Mouse (Mus musculus): Measurements from ENCODE around the gene Cdiptos.
A peak's percentile ranks its signal among the peaks of the same experiment; 100 is the strongest.

The Cdiptos gene

DNA sequence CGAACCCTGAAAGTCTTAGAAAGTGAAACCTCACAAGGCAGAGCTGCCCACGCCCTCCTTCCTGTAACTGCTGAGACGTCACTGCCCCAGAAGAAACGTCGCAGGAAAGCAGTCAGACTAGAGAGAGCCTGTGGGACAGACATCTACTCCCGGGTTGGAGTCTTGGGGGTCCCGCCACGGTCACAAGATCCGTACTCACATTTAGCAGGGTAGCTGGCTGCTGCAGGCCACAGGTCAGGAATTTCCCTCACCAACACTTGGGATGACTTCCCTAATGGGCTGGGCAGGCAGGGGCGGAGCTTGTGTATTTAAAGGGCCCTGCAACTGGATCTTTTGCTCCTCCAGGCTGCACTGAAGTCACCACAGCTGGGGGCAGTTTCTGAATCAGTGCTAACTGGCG, 38.4 kb upstream of the Cdiptos start, which contains the start of gene Mvp:
Gene Mvp, minus strand, starts transcription at position 302 of the 400 bp plus-strand sequence.
- peak; percentile 53 for DNase-seq (ENCODE audit: low spot score)

DNA sequence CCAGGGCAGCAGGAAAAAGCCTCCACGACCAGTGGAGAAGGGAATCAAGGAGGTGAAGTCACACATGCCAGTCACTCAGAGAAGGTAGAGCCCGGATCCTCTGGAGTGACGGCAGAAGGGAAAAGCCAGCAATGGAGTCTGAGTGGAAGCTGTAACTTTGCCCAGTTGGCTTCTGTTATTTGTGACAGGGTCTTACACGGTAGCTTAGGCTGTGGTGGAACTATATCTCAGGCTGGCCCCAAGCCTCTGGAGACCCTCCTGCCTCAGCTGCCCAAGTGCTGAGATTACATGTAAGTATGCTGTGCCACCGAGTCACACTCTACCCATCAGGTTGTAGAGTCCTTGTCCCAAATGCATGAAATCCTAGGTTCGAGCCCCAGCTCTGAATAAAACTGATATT, 37.5 kb upstream of the Cdiptos start:
- no peak for DNase-seq (ENCODE audit: low spot score)

DNA sequence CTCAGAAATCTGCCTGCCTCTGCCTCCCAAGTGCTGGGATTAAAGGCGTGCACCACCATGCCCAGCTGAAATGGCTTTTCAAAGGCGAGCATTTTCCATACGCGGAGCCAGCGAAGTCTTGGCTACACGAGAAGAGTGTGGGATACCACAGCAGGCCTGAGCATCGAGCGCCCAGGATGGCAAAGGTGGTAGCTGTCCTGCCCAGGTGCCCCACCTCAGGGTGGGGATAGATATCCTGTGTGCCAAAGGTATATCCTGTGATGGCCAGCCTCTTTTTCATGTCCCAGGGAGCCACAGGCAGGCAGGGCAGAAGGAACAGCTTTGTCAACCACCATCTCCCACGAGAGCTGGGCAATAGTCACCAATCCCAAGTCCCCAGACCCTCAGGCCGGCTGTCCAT, 36.9 kb upstream of the Cdiptos start:
- DNase-seq (ENCODE audit: low spot score), result no peak

DNA sequence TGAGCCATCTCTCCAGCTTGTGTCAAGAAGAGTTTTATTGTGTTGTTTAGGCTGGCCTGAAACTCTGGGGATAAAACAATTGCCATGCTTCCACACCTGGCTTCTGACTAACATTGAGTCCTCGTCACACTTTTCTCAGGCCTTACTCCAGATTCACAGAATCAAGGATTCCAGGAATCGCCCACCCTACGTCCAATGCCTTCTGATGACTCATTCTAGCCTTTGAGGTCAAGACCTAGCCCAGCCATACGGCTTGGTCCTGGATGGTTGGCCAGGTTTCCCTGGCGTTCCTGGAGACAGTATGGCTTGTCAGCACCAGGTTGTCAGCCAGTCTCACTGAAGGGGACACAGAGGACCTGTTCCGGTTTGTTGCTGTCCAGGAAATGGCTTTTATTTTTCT, 36.5 kb upstream of the Cdiptos start:
- DNase-seq (ENCODE audit: low spot score), result no peak

DNA sequence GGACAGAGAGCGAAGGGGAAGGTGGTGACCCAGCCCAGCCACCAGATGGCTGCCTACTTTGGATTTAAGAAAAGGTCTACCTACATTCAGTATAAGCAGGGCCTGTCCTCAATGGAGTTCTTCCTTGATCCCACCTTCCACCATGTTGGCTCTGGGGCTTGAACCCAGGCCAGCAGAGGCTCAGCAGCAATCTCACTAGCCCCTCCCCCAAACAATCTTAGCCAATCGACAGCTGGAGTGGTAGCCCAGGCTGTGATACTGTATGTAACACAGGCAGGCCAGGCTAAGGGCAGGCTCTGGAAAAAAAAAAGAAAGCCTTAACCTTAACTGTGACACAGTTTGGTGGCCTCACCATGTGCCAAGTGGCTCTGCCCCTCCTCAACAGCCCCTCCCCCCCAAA, 35.8 kb upstream of the Cdiptos start:
- DNase-seq (ENCODE audit: low spot score), result no peak

DNA sequence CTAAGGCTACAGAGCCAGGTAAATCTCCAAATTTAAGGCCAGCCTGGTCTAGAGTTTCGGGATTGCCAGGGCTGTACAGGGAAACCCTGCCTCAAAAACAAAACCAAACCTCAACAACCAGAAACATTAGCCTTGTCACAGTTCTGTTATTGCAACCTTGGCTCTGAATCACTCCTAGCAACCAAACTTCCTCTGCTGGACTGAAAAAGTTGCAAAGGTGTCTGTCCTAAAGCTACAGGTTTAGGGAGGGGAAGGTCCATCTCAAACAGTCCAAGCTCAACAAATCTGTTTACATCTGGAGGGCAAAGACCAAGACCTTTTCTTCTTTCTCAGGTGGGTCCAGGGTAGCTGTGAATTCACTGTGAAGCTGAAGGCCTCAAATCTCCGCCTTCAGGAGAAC, 35.2 kb upstream of the Cdiptos start:
- no peak for DNase-seq (ENCODE audit: low spot score)

DNA sequence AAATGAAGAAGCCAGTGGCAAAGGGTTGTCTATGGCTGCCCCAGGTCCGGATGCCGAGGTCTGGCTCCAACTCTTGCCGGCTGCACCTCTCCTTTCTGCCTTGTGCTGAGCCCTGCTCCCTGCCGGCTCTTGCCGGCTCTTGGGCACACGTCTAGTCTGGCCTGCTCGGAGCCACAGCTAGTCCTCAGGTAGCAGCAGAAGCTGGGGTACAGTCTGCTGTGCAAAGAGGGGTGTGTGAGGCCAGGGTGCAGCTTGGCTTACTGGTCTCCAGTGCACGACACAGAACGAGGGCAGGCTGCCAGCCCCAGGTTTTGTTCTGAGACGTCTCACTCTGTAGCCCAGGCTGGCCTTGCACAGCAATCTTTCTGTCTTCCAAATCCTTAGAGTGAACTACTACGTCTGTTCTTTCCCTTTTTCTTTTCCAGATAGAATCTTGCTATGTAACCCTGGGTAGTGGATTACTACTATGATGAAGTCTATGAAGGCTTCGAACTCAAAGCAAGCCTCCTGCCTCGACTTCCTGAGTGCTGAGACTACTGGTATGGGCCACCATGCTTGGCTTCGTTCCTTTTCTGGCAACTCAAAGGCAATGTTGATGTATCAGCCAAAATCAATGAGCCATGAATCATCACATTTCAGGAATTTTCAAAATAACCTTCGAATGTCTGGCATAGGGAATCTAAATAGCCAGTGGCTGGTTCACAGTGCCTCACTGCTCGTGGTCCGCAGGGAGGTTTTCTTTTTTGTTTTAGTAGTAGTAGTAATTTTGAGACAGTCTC, 33.6 kb upstream of the Cdiptos start:
- no peak for DNase-seq (ENCODE audit: low spot score)

DNA sequence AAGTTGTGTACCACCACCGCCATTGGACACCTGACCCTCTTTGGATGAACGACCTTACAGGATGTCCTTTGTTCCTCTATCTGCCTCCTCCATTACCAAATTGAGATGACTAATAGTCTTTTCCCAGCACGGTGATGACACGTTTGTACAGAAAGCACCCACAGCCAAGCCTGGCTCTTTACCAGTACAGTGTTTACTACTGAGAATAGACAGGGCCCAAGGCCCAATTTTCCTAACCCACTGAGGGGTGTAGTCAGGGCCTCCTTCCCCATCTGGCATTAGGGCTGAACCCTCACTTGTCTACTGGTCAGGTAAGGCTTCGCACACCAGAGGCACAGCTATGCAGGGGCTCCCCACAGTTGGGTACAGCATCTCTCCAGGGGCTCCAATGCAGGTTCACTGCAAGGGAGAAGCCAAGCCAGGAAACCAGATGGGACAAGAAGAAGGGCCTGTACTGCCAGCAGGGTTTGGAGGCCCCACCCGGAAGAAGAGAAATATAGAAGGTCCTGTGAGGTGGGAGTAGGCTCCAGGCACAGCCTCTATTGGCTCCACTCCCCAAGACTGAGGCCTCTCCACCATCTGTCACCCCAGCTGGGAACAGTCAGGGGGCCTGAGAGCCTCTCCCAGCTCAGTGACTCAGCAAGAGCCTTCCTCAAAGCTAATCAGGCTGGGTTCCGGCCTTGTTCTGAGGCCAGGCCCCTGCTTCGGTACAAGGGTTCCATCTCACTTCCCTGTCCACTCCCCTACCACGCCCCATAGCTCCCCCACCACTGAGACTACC, 32.5 kb upstream of the Cdiptos start:
- peak; percentile 64 for DNase-seq (ENCODE audit: low spot score)

DNA sequence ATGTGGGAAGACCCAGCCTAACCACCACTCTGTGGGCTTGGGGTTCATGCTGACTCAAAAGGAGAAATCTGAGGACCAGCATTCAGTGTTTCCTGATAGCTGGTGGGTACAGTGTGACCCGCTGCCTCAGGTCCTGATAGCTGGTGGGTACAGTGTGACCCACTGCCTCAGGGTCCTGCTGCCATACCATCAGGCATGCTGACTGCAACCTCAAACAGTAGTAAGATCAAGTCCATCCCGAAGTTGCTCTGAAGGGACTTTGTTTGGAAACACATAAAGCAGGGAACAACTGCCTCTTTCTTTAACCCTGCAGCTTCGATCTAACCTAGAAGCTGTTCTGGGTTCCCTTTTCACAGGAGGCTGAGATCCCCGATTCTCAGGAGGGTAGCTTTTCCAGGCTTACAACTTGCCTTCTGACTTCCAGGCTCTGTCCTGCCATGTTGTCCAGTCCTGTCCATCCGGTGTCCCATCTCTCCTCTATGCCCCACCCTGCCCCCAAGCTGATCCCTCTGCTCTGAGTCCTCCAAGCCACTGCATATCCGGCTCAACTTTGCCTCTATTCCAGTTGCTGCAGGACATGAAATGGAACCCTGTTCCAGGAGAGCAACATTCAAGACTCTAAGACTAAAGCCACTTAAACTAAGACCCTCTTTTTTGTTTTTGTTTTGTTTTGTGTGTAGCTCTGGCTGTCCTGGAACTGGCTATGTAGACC, 31.6 kb upstream of the Cdiptos start:
- no peak for DNase-seq (ENCODE audit: low spot score)

DNA sequence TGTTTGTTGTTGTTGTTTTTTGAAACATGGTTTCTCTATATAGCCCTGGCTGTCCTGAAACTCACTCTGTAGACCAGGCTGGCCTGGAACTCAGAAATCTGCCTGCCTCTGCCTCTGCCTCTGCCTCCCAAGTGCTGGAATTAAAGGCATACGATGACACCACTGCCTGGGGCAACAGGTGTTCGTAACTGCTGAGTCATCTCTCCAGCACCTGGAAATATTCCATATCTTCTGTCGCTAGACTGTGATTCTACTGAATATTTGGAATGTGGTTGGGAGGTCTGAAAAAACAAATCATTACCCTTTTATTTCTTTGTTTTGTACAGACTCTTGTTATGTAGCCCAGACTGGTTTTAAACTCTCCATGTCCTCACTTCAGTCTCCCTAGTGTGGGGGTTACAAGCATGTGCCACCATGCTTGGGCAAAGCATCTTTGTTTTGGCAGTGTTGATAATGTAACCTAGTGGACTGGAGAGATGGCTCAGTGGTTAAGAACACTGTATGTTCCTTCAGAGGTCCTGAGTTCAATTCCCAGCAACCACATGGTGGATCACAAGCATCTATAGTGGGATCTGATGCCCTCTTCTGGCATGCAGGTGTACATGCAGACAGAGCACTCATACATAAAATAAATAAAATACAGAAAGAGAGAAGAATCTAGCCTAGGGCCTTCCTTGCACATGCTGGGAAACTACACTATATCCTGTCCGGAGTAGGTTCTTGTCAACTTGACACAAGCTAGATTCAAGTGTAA, 28.4 kb upstream of the Cdiptos start:
- DNase-seq (ENCODE audit: low spot score), result no peak

DNA sequence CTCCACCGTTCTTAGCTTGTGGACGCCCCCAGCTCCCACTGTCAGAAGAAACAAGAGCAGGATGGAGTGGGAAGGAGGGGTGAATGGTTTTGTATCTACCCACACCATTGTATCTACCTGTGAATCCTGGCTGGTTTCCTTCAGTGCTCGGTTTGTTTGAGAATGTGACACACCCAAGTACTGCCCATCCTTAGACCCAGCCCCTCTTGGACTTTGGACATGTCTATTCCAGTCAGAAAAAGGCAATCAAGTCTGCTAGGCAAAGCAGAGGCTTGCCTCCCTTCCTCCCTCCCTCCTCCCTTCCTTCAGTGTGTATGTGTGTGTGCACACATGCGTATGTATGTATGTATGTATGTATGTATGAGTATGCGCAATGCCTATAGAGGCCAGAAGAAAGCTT, 27.7 kb upstream of the Cdiptos start:
- DNase-seq (ENCODE audit: low spot score), result no peak

DNA sequence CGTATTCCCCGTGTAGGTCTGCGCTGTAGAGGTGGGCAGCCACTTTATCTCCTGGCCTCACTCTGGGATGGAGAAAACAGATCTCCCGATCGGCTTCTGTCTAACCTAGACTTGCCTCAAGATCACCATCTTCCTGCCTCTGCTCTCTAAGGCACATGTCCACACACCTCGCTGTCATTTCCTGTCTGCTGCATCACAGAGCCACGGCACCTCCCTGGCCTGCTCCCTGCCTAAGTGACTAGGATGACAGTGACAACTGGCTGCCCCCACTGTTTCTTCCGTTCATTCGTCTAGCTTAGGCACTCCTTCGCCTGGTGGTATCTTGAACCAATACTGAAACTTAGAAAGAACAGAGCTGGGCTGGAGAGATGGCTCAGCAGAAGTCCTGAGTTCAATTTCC, 23.7 kb upstream of the Cdiptos start:
- no peak for DNase-seq (ENCODE audit: low spot score)

DNA sequence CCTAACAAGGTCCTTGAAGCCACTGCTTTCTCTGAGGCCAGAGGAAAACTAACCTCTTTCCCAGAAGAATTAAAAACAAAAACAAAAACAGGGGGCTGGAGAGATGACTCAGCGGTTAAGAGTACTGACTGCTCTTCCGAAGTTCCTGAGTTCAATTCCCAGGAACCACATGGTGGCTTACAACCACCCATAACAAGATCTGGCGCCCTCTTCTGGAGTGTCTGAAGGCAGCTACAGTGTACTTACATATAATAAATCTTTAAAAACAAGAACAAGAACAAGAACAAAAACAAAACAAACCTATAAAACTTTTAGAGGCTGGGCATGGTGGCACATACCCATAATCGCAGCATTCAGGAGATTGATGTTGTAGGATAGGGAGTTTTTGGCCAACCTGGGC, 20.6 kb upstream of the Cdiptos start:
- DNase-seq (ENCODE audit: low spot score), result no peak

DNA sequence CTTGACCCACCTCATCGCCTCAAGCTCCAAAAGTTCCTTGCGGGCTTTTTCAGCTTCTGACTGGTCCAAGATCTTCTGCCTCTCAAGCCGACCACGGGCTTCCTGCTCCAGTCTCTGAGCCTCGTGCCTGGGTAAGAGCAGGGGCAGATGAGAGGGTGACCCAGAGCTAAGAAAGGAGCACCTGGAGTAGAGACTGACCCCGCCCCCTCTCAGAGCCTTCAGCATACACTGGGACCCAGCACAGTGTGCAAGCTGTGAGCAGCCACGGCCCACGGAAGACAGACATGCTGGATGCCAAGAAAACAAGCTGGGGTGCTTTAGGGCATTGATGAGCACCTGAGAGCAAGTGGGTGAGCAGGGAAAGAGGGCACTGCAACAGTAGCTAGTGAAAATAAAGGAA, 12.9 kb upstream of the Cdiptos start:
- no peak for DNase-seq (ENCODE audit: low spot score)

DNA sequence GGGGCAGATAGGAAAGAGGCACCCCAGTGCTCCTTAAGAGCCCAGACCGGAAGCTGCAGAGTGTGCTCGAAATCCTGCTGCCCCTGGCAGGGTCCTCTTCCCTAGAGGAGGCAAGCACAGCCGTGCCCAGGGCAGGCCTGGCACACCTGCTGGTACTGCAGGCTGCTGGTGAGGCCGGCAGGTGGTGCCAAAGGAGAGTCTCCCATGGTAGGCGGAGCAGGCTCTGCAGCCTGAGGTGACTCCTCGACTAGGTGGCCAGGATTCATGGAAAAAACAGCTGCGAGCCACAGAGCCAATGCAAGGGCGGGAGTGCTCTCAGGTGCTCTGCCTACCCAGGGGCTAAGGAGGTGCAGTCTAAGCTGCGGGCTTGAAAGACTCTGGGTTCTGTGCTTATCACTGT, 10.4 kb upstream of the Cdiptos start:
- DNase-seq (ENCODE audit: low spot score), result no peak

DNA sequence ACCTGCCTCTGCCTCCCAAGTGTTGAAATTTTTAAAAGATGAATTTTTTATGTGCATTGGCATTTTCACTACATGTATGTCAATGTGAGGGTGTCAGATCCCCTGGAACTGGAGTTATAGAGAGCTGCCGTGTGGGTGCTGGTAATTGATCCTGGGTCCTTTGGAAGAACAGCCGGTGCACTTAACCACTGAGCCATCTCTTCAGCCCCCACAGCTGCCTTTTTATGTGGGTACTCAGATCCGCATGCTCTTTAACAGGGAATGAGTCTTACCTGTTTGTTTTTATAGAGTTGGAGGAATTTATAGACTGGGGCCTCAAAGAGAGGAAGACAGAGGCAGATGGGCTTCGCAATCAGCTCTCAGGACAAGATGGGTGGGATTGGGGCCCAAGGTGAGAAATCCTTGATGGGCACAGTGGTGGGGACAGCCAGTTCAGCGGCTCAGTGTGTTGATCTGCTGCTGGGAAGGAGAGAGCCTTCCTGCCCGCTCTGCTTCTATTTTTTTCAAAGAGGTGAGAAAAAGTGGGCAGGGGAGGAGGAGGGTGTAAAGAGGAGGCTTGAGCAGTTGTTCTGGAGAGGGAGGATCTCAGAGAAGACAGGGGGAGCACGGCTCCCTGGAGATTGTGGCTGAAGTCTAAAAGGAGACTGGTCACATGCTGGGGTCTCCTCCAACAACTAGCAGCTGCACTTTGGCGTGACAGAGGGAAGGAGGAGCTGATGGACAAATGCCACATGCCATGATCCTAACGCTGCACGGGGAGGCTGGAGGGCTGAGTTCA, 9.0 kb upstream of the Cdiptos start:
- DNase-seq (ENCODE audit: low spot score), result no peak

DNA sequence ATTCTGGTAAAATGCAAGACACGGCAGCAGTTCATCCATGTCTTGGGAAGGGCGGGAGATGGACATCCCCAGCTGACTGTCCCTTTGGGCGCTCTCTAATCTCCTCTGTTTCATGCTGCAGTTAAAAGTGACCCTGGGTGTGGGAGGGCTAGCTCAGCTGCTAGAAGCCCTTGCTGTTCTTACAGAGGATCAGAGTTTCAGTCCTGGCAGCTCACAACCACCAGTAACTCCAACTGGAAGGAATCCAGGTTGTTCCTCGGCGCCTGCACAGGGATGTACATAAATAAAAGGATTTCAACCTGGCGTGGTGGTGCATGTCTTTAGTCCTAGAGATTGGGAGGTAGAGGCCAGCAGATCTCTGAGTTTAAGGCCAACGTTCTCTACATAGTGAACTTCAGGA, 7.2 kb upstream of the Cdiptos start:
- no peak for DNase-seq (ENCODE audit: low spot score)

DNA sequence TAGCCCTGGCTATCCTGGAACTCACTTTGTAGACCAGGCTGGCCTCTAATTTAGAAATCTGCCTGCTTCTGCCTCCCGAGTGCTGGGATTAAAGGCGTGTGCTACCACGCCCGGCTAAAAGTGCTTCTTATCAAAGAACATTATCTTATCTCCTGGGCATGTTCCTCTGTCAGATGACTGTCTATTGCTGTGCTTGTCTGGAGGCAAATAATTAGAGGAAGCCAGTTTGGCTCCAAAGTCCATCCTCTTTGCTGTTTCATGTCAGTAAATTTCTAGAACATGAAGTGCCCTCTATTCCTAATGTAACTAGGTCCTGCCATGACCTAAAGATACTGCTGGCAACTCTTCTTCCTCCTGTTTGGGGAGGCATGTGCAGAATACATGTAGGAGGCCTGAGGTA, 6.2 kb upstream of the Cdiptos start:
- no peak for DNase-seq (ENCODE audit: low spot score)

DNA sequence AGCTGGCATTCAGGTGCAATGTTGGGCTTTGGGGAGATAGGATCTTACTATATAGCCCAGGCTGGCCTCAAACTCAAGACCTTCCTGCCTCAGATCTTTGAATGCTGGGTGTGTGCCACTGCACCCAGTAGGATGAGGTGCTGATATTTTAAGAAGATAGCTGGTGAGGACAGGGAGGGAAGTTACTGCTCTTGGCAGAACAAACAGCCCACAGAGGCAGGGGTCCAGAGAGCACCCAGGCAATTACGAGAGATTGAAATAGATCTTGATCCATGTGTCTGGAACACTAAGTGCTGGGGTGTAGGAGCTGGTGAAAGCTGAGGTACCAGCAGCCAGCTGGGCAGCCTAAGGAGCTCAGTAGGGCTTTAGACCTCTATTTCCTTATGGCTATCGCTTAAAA, 5.7 kb upstream of the Cdiptos start:
- DNase-seq (ENCODE audit: low spot score), result no peak

DNA sequence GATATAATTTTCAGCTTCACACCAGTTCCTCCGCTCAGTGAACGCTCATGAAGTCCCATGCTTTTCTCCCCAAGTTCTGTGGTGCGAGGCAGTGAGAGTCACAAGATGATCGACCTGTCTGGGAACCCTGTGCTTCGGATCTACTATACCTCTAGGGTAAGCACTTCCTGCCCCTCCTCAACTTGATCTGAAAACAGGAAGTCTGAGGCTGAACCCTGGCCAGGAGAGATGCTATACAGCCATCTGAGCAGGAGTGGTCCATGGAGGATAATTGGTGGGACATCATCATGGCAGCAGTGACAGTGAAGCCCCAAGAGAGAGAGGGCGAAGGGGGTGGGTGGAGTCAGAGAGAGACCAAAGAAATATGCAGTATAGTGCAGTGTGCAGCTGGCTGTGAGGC, 2.9 kb upstream of the Cdiptos start:
- no peak for DNase-seq (ENCODE audit: low spot score)

DNA sequence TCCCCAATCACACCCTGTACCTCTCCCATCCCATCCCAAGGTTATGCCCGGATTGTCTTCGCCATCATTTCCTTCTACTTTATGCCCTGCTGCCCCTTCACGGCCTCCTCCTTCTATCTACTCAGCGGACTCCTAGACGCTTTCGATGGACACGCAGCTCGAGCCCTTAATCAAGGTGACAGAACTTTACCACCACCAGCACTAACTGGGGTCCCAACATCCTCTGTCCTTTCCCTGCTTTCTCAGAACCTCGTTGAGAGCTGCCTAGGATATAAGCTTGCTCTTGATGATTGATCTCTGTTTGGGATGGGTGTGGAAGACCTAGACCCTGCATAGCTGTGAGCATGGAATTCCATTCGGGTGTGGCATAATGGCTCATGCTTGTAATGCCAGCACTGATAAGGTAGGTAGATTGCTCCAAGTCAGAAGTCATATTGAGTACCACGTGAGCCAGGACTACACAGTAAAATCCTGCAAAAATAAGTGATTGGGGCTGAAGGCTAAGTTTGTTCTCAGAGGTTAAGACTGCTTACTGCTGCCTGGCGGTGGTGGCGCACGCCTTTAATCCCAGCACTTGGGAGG, 1.1 kb upstream of the Cdiptos start:
- no peak for DNase-seq (ENCODE audit: low spot score)

DNA sequence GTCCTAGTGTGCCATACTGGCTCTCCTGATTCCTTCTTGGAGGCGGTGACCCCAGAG, 177 bp downstream of the Cdiptos start, which contains the start of gene Cdipt:
Gene Cdipt, plus strand, starts transcription at position 22 of the 57 bp plus-strand sequence.
- DNase-seq (ENCODE audit: low spot score), result no peak

All from ovary, adult 18-20 months (tissue).